Mouse (Mus musculus) urinary bladder, postnatal 10 days (tissue): ENCODE data around the gene Gpld1.
"Not testable (repeated sequence)": the region's sequence is repeated elsewhere in the genome, so short reads cannot be mapped to it uniquely, and the experiment has no call there.

Experiments used
- DNase-seq: peaks from one replicate; pipeline ENCODE4 v3.0.0; 2022; ENCODE audit warnings: low spot score

Gene Gpld1

GRCm38 (mm10) chr13:24947158-24947557 lies 4.2 kb downstream of the Gpld1 start:
- no peak for DNase-seq

- no peak for DNase-seq
Measured at GRCm38 (mm10) chr13:24948870-24949269, 5.9 kb downstream of the Gpld1 start.

DNA sequence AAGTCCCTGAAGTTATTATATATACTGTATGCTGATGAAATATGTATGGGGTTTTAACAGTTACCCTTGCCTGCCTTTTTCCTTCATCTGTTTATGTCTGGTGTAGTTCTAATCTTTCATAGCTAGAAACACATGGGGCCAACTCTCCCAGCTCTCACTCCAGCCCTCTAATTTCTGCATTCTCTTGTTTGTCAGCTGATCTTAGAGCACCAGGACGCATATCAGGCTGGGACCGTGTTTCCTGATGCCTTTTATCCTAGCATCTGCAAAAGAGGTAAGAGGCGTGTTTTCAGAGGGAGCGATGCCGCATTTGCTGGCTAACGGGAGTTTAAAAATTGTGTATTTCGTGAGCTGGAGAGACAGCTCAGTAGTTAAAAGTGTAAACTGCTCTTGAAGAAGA lies 9.7 kb downstream of the Gpld1 start:
- no peak for DNase-seq

- DNase-seq = no peak
Measured at GRCm38 (mm10) chr13:24955091-24955490, 12.1 kb downstream of the Gpld1 start.

- DNase-seq = no peak
Measured at GRCm38 (mm10) chr13:24955500-24955899, 12.5 kb downstream of the Gpld1 start.

DNA sequence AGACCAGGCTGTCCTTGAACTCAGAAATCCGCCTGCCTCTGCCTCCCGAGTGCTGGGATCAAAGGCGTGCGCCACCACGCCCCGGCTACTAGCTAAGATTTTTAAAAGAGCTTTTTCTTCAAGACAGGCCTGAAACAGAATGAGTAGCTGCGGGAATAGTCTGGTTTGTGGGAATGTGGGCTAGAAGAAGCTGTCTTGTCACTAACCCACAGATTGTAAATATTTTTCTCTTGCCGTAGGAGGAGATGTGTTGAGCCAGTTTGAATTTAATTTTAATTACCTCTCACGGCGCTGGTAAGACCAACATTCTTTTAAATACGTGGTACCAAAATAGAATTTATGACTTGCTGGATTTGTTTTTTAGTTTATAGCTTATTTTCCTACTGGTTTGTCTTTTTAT lies 15.7 kb downstream of the Gpld1 start:
- no peak for DNase-seq

GRCm38 (mm10) chr13:24960084-24960483 lies 17.1 kb downstream of the Gpld1 start:
- DNase-seq = no peak

DNA sequence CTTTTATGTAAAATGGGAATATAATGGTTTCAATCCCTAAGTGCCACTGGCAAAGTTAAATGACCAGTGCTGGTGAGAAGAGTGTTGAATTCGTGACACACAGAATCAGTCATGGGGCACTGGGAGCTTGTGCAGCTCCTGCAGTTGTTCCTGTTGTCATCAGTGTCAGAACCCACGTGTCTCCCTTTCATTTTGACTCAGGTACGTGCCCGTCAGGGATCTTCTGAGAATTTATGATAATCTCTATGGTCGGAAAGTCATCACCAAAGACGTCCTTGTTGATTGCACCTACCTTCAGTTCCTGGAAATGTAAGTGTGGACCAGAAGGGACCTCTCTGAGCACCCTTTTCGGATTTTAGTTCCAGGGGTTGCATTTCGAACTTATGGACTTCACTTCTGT lies 19.2 kb downstream of the Gpld1 start:
- no peak for DNase-seq

GRCm38 (mm10) chr13:24965130-24965845 lies 22.3 kb downstream of the Gpld1 start:
- no peak for DNase-seq

- no peak for DNase-seq
Measured at GRCm38 (mm10) chr13:24965846-24966201, 22.9 kb downstream of the Gpld1 start.

DNA sequence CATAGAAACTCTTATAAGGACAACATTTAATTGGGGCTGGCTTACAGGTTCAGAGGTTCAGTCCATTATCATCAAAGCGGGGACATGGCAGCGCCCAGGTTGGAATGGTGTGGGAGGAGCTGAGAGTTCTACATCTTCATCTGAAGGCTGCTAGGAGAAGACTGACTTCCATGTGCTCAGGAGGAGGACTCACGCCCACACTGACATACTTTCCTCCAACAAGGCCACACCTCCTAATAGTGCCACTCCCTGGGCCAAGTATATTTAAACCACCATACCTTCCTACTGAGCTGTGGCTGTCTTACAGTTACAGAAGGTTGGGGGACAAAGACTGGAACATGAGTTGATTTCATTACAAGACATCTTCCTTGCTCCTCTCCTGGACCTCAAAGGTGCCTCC lies 28.8 kb downstream of the Gpld1 start:
- not testable (repeated sequence) for DNase-seq

GRCm38 (mm10) chr13:24976384-24976783 lies 33.4 kb downstream of the Gpld1 start:
- DNase-seq = no peak

- DNase-seq = no peak
Measured at GRCm38 (mm10) chr13:24977820-24978342, 34.9 kb downstream of the Gpld1 start.

DNA sequence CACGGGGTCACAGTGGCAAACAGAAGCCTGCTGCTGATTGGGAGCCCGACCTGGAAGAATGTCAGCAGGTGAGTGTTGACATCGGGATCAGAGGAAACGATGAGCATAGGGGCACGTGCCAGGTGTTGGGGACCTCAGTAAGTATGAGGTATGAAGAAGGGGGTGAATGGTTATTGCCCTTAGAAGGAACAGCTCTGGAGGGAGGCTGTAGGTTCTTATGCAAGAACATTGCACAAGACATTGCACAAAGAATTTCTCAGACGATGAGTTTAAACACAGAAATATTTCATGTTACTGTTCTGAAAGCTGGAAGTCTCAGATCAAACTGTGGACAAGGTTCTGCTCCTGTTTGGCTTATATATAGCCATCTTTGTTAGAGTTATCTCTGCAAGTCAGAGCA lies 38.1 kb downstream of the Gpld1 start:
- no peak for DNase-seq

DNA sequence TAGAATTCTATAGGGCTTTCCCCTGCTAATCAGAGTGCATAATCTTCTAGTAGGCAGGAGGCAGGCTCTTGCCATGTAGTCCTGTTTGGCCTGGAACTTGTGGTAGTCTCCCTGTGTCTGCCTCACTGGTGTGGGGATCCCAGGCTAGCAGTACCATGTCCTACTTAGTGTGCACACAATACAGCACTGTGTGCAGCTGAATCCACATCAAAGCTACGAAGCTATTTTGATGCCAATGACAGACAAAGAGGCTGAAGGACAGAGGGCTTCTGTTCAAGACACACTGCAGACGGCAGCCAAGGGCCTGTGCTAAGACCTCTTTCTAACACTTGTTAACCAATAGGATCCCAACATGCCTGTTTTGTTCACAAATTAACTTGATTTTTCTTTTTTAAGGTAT lies 42.5 kb downstream of the Gpld1 start:
- DNase-seq = no peak

DNA sequence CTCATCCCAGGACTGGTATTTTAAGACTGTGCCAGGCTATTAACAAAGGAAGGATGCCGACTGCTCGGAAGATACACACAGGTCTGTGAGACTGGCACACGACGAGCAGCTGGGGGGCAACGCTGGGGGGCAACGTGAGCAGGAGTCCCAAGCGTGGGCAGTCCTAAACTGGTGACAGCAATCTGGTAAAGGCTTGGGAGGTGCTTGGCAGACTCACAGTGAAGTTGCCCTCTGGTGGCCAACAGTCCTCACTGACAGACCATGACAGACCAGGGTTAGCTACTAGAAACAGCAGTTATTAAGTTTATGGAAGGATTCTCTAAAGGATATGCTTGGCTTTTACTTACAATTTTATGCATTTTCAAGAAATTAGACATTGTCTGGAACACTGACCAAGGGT lies 45.4 kb downstream of the Gpld1 start:
- DNase-seq = no peak

DNA sequence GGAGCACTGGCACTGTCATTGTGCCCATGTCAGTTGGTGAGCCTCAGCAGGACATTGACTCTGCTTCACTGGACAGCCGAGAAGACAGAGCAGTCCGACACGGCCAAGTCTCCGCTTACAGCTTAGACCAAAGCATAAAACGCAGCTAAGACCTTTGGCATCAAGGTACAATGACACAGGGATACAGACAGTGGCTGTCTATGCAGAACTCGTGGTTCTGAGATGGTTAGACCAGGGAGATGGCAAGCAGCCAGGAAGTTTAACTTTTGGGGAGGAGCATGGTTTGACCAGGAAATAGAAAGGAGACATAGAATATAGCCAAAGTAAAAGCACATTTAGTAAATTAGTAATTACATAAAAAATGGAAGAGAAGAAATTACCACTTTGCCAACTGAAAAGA lies 46.1 kb downstream of the Gpld1 start:
- no peak for DNase-seq

- no peak for DNase-seq
Measured at GRCm38 (mm10) chr13:24993160-24993559, 50.2 kb downstream of the Gpld1 start.

GRCm38 (mm10) chr13:24999538-24999937 lies 56.6 kb downstream of the Gpld1 start:
- DNase-seq = no peak

- no peak for DNase-seq
Measured at GRCm38 (mm10) chr13:25002965-25003364, 60.0 kb downstream of the Gpld1 start.

- no peak for DNase-seq
Measured at GRCm38 (mm10) chr13:25007115-25007514, 64.2 kb downstream of the Gpld1 start.

DNA sequence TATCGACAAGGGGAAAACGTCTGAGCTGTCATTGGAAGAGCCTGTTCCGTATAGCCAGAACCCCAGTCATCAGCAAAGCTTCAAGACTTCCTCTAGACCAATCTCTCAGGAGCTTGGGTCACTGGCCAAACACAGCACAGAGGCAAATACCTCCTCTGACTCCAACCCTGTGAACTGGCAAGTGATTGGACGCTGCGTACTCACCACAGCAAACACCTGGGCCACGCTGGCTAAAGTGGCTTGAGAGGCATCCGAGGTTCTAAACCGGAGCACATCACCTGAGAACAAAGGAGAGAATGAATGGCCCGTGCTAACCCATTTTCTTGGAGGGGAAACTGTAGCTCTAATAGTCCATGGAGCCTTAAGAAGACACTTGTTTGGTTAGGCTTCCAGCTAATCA lies 75.4 kb downstream of the Gpld1 start:
- DNase-seq = no peak

- DNase-seq = peak; percentile 39
Measured at GRCm38 (mm10) chr13:25019793-25020539, 77.0 kb downstream of the Gpld1 start, which contains the start of gene Mrs2. Mrs2 (minus strand) TSS chr13:25020379.

DNA sequence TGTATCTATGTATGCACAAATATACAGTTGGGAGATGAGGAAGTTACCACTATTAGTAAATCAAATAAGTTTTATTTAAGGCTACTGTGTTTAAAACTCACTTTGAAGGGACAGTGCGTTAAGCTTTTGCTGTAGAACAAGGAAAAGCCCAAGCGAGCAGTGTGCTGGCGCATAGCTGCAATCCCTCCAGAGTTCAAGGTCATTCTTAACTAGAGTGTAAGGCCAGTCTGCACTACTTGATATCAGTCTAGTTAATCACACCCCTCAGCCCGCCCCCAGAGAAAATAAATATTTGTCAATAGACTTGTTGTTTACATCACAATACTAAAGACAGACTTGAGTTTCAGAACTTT lies 77.6 kb downstream of the Gpld1 start:
- DNase-seq = no peak
